Mouse (Mus musculus) kidney, adult 2 months (tissue): Measurements from ENCODE around the gene Zmpste24.

Source experiments
- CTCF ChIP-seq: fragments of 200-500 bp; conservative IDR thresholded peaks from 2 replicates; pipeline ENCODE4 v1.5.1; 2011; ENCODE audit warnings: low read depth, mild to moderate bottlenecking, control low read depth, low read length, moderate library complexity, mixed read lengths; ENCODE audit not compliant: insufficient read depth, insufficient read length
- POLR2A ChIP-seq: fragments of 200-500 bp; IDR thresholded peaks from one replicate; pipeline ENCODE4 v1.6.1; 2011; ENCODE audit warnings: low read depth, low read length, control low read depth

DNA sequence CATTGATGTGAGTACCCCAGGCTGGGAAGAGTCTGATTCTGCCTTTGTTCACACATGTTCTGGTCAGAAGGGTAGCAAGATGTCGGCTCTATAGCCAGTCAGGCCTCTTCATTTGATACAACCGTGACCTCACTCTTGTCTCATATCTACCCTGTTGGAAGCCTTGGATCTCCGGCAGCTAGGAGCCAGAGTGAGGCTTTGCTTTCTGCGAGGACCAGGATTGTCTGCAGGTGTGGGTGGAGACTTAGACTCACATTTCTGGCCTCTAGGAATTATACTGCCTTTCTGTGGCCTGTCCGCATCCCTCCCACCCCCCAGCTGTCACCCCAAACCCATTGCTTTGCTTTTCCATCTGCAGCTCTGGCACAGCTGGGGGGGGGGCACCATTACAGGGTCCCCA, 55.6 kb downstream of the Zmpste24 start:
- TF ChIP-seq POLR2A (no peak), CTCF (no peak)
